Mouse (Mus musculus) embryonic facial prominence, embryonic 15.5 days (tissue): ENCODE measurements around the gene Sox5. TPM values are rescaled to one million over a fixed set of nuclear protein-coding genes. Genes with fewer than 3 reads are reported as not detected.

Experiments used
- ATAC-seq: fragments of 200-750 bp; cut with Nextera tagmentation; 2 replicates; pipeline ENCODE4 v1.8.0; 2017; ENCODE audit warnings: low read depth, moderate TSS enrichment; ENCODE audit not compliant: insufficient number of reproducible peaks, low FRiP score, low TSS enrichment
- H3K27ac ChIP-seq: fragments of 300-500 bp; sonication (generic); replicated peaks from 2 replicates; pipeline ENCODE4 v1.5.1; 2015; ENCODE audit warnings: mild to moderate bottlenecking, inconsistent platforms
- H3K27me3 ChIP-seq: fragments of 300-500 bp; sonication (generic); 2 replicates; pipeline ENCODE4 v1.6.1; 2015; ENCODE audit warnings: inconsistent platforms
- H3K36me3 ChIP-seq: fragments of 300-500 bp; sonication (generic); 2 replicates; pipeline ENCODE4 v1.6.1; 2015; ENCODE audit warnings: mild to moderate bottlenecking, inconsistent platforms
- H3K4me1 ChIP-seq: fragments of 300-500 bp; sonication (generic); 2 replicates; pipeline ENCODE4 v1.6.1; 2015; ENCODE audit warnings: inconsistent platforms
- H3K4me2 ChIP-seq: fragments of 300-500 bp; sonication (generic); replicated peaks from 2 replicates; pipeline ENCODE4 v1.6.1; 2015; ENCODE audit warnings: mild to moderate bottlenecking, inconsistent platforms
- H3K4me3 ChIP-seq: fragments of 300-500 bp; sonication (generic); replicated peaks from 2 replicates; pipeline ENCODE4 v1.5.1; 2015; ENCODE audit warnings: mild to moderate bottlenecking, inconsistent platforms
- H3K9ac ChIP-seq: fragments of 300-500 bp; sonication (generic); 2 replicates; pipeline ENCODE4 v1.6.1; 2015; ENCODE audit warnings: inconsistent platforms
- H3K9me3 ChIP-seq: fragments of 300-500 bp; sonication (generic); replicated peaks from 2 replicates; pipeline ENCODE4 v1.6.1; 2016; ENCODE audit warnings: inconsistent platforms
- WGBS: fragments of 180-500 bp; shearing (Covaris S2); methylation state at CpG from one replicate; pipeline ENCODE4 v1.1.7; 2015; 5-methylcytosine and 5-hydroxymethylcytosine counted together
- polyA plus RNA-seq: library from polyadenylated mRNA; unstranded; fragments of >200 nt; fragmentation: Nextera tagmentation; extraction: Ambion mirVana; gene quantifications from 2 replicates; pipeline ENCODE4 v1.2.1, GENCODE M21; 2015

Sox5 gene
- polyA plus RNA-seq, 1 experiment from 2014 or later = 20.5 TPM

DNA sequence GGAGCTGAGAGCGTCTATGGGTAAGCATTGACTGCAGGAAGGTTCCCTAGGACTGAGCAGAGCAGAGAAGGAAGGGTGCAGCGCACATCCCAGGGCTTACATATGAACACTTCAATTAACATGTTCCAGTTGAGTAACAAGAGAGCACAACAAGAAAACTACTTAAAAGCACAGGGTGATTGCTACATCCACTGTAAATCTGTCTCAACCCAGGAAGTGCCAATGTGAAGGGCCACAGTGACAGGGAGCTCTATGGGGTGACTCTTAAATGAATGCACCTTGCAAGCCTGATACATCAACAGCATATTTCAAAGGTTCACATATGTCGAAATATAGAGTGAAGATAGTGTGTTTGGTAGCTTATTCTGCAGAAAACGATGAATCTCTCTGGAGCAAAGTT is 880.9 kb downstream of the Sox5 start:
- no peaks in the 10 kb centered on the region for H3K27me3 ChIP-seq
- ATAC-seq = no peak
- no peak overlapping the region for H3K4me2 ChIP-seq
- WGBS = 92% methylated on average over 4 of the region's 4 CpGs
- no peak overlapping the region for H3K27ac ChIP-seq
- H3K36me3 ChIP-seq = no peaks in the 10 kb centered on the region
- no peak overlapping the region for H3K9ac ChIP-seq
- no peaks in the 10 kb centered on the region for H3K9me3 ChIP-seq
- H3K4me3 ChIP-seq = no peak overlapping the region
- H3K4me1 ChIP-seq = no peaks in the 10 kb centered on the region

DNA sequence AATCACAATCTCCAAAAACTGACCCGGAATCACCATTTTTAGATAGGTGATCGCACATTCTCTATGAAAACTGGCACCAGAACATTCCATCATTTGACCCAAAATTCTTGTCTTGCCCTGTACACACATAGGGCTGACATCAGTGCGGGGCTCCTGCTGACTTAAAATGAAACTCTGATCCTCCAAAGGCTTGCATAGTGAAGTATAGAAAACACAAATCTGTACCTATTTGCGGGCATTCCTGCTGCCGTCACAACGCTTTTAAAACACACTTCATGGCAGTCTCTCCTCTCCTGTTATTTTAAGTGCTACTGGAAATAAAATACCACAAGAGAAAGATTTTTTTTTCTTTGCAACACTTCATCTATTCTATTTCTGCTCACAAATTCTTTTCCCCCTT is 886.7 kb downstream of the Sox5 start:
- Histone ChIP-seq H3K27me3 (no peaks in the 10 kb centered on the region), H3K27ac (no peak overlapping the region), H3K4me2 (no peak overlapping the region), H3K4me3 (no peak overlapping the region), H3K4me1 (no peaks in the 10 kb centered on the region), H3K9me3 (no peaks in the 10 kb centered on the region), H3K9ac (no peak overlapping the region), H3K36me3 (no peaks in the 10 kb centered on the region)
- ATAC-seq = no peak
- 93% methylated on average over 6 of the region's 6 CpGs for WGBS

DNA sequence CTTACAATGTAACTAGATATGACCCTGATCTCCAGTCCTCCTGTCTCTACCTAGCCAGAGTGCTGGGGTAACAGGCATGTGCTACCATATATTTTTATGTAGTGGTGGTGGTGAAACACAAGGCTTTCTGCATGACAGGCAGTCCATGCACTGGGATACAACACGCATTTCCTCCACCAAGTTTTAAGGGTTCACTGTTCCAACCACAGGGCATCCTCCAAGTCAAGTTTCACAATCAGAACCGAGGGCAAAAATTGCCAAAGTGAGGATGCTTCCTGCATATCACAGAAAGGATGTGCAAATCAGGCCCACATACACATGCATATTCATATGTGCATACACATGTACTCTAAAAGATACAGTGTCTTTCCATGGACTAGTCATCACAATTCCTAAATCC is 888.9 kb downstream of the Sox5 start:
- H3K27me3 ChIP-seq = no peaks in the 10 kb centered on the region
- no peaks in the 10 kb centered on the region for H3K36me3 ChIP-seq
- no peak for ATAC-seq
- H3K4me2 ChIP-seq = no peak overlapping the region
- no peak overlapping the region for H3K4me3 ChIP-seq
- H3K27ac ChIP-seq = no peak overlapping the region
- H3K9me3 ChIP-seq = no peaks in the 10 kb centered on the region
- H3K9ac ChIP-seq = no peak overlapping the region
- H3K4me1 ChIP-seq = no peaks in the 10 kb centered on the region
- WGBS = 84% methylated on average over 2 of the region's 2 CpGs

DNA sequence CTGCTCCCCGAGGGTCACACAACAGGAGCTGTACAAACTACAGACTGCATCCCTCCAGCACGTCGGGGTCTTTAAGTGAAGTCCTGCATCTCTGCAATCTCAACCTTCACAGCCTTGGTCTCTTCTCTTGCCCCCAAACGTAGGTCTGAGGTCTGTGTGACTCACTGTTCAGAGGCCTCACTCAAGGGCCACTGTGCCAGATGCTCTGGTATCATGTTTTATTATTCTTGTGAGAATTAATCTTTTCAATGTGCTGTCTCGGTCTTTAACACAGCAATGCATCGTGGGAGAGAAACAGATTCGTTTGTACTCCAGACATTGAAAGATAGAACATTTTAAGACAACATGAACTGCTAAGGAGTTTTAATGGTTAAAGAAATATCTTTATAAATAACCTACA is 893.2 kb downstream of the Sox5 start:
- ATAC-seq = no peak
- H3K4me1 ChIP-seq = no peaks in the 10 kb centered on the region
- no peaks in the 10 kb centered on the region for H3K9me3 ChIP-seq
- H3K9ac ChIP-seq = no peak overlapping the region
- no peak overlapping the region for H3K4me3 ChIP-seq
- H3K27me3 ChIP-seq = no peaks in the 10 kb centered on the region
- H3K27ac ChIP-seq = no peak overlapping the region
- no peak overlapping the region for H3K4me2 ChIP-seq
- WGBS = 50% methylated on average over 7 of the region's 7 CpGs
- H3K36me3 ChIP-seq = no peaks in the 10 kb centered on the region

DNA sequence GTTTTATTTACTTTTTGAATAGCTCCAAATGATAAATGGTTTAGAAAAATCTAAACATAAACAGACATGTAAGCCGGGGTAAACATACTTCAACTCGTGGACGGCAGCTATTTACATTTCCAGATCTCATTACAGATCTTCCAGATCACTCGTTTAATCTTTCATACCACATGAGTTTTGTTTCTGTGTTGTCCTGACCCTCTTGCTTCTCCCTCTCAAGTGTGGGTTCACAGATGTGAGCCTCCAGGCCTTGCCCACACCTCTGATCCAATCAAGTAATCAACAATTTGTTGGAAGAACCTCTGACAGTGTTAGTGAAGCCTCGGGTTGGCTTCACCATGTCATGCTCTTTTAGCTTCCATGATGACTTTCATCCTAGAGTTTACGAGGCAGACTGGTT is 903.3 kb downstream of the Sox5 start:
- 64% methylated on average over 6 of the region's 6 CpGs for WGBS
- Histone ChIP-seq H3K4me3 (no peak overlapping the region), H3K4me1 (no peaks in the 10 kb centered on the region), H3K4me2 (no peak overlapping the region), H3K27ac (no peak overlapping the region), H3K27me3 (no peaks in the 10 kb centered on the region), H3K36me3 (no peaks in the 10 kb centered on the region), H3K9ac (no peak overlapping the region), H3K9me3 (no peaks in the 10 kb centered on the region)
- no peak for ATAC-seq

DNA sequence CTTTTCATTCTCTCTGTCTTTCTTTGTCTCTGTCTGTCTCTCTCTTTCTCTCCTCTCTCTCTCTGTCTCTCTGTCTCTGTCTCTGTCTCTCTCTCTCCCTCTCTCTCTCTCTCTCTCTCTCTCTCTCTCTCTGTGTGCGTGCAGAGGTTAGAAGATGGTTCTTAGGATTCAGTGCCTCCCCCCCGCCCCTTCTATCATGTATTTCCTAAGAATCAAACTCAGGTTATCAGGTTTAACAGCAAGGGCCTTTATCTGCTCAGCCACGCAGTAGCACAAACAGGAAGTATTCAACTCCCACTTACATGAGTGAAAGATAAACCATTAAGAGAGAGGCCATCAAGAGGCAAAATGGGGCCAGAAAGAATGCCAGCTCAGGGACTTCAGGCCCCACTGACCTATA is 913.0 kb downstream of the Sox5 start:
- Histone ChIP-seq H3K4me3 (no peak overlapping the region), H3K27me3 (peaks cover 8% of the 10 kb centered on the region; the same call in 1 of the 2 replicates), H3K9ac (no peak overlapping the region), H3K36me3 (no peaks in the 10 kb centered on the region), H3K27ac (no peak overlapping the region), H3K4me2 (no peak overlapping the region), H3K9me3 (no peaks in the 10 kb centered on the region), H3K4me1 (no peaks in the 10 kb centered on the region)
- 86% methylated on average over 3 of the region's 3 CpGs for WGBS
- no peak for ATAC-seq

DNA sequence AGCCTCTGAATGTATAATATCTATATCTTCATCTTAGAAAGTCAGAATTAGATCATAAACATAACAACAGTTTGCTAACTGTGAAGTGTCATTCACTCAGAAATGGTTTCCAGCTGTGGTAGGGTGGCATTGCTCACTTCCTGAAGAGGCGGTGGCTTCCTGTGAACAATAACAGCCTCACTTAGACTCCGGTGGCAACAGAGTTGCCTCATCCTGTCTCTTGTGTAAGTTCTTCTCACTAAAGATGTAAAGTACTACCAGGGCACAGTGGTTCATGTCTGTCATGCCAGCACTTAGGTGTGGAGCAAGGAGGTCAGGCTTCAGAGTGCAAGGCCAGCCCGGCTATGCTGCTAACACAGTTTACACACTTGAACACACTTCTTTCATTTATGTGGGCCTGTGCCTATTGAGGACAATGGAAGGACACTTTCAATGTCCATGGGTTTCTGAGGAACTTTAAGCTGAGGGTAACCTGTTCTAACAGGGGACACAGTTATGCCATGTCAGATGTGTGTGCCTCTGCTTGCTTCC is 913.6 kb downstream of the Sox5 start:
- WGBS = 63% methylated on average over 3 of the region's 3 CpGs
- Histone ChIP-seq H3K27me3 (peaks cover 8% of the 10 kb centered on the region; the same call in 1 of the 2 replicates), H3K4me3 (no peak overlapping the region), H3K4me2 (no peak overlapping the region), H3K4me1 (no peaks in the 10 kb centered on the region), H3K9ac (no peak overlapping the region), H3K36me3 (no peaks in the 10 kb centered on the region), H3K9me3 (no peaks in the 10 kb centered on the region), H3K27ac (no peak overlapping the region)
- ATAC-seq = no peak

DNA sequence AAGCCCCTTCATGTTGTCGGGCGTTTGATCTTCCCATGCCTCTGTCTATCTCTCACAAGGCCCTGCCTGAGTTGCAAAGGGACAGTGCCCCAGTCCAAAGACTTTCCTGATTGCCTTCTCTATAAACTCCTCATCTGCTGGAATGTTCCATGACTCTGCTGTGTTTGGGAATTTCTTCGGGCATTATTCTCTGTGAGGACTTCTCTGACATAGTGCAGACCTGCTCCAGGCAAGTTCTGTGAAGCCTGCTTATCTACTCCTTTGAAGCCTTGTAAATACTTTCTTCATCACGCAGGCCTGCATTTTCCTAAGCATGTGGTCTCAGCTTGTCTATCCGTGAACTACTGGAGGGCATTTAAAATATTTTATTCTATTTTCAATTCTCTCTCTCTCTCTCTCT is 914.7 kb downstream of the Sox5 start:
- no peaks in the 10 kb centered on the region for H3K36me3 ChIP-seq
- H3K9me3 ChIP-seq = no peaks in the 10 kb centered on the region
- H3K9ac ChIP-seq = no peak overlapping the region
- H3K4me1 ChIP-seq = no peaks in the 10 kb centered on the region
- ATAC-seq = no peak
- H3K4me3 ChIP-seq = no peak overlapping the region
- no peak overlapping the region for H3K27ac ChIP-seq
- WGBS = 52% methylated on average over 5 of the region's 5 CpGs
- peaks cover 8% of the 10 kb centered on the region; the same call in 1 of the 2 replicates for H3K27me3 ChIP-seq
- H3K4me2 ChIP-seq = no peak overlapping the region

DNA sequence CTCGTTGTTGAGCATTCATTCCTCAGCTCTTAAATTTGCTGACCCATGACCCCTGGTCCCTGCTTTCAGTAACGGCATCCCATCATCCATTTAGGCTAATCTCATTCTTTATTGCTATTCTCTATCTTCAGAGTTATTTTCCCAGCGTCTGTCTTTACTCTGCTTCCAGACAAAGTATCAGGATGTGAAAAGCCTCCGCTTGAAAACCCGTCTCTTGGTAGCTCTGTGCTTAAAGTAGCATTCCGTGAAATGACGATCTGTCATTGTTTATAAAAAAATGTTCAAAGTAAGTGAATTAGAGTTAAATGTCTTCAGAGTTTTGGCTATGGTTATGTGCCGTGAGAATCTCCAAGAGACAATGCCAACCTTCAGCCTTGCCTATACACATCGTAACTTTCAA is 915.2 kb downstream of the Sox5 start:
- Histone ChIP-seq H3K9me3 (no peaks in the 10 kb centered on the region), H3K4me3 (no peak overlapping the region), H3K4me1 (no peaks in the 10 kb centered on the region), H3K36me3 (no peaks in the 10 kb centered on the region), H3K4me2 (no peak overlapping the region), H3K27me3 (peaks cover 9% of the 10 kb centered on the region; the same call in 1 of the 2 replicates), H3K27ac (no peak overlapping the region), H3K9ac (no peak overlapping the region)
- 52% methylated on average over 9 of the region's 9 CpGs for WGBS
- no peak for ATAC-seq

DNA sequence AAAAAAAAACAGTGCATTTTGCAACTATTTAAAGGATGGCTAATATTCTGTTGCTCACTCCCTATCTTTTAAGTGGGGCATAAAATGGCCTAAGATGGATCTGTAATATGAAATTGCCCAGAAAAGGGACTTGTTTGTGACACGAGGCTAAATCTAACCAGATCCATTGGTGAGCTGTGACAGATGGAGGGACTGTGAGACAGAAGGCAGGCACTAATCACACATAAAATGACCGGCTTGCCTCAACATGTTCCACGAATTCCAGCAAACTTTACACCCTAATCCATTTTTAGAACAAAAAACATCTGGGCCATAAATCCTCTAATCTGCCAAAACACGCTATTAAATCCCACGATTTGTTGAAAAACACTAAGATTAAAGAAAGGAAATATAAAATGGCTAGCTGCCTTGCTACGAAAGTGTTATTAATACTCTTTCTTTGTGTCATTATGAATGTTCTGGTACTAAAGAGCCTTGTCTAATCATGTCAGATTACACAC is 919.1 kb downstream of the Sox5 start:
- Histone ChIP-seq H3K9ac (no peak overlapping the region), H3K27me3 (peaks cover 27% of the 10 kb centered on the region)
- 28% methylated on average over 6 of the region's 6 CpGs for WGBS

DNA sequence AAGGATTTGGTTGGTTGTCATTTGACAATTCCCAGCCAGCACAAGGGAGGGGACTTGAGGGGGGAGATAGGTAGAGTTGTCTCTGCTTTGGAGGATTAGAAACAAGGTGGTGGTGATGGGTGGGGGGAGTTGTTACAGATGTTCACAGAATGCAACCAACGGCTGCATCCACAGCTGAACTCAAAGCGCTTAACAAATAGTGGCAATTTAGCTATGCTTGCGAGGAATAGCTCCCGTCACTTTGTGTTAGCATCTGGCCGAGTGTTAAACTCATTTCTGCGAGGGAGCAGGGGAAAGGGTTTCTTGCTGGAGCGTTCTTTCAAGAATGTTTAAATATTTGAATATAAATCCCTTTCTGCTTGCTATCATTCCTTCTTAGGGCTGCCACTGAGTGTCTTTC is 921.7 kb downstream of the Sox5 start:
- Histone ChIP-seq H3K4me2 (no peak overlapping the region), H3K9me3 (no peaks in the 10 kb centered on the region), H3K36me3 (no peaks in the 10 kb centered on the region), H3K27me3 (peaks cover 42% of the 10 kb centered on the region), H3K4me1 (0 out of 2 replicates have a peak, but pooled peaks cover 8% of the 10 kb centered on the region), H3K4me3 (no peak overlapping the region), H3K9ac (no peak overlapping the region), H3K27ac (no peak overlapping the region)
- ATAC-seq = no peak
- 37% methylated on average over 7 of the region's 7 CpGs for WGBS

More for the DNA sequence above, 919.1 kb downstream of the Sox5 start:
- no peak overlapping the region for H3K4me2 ChIP-seq
- no peak overlapping the region for H3K27ac ChIP-seq
- H3K4me3 ChIP-seq = no peak overlapping the region
- 0 out of 2 replicates have a peak, but pooled peaks cover 8% of the 10 kb centered on the region for H3K4me1 ChIP-seq
- ATAC-seq = no peak
- H3K36me3 ChIP-seq = no peaks in the 10 kb centered on the region
- H3K9me3 ChIP-seq = no peaks in the 10 kb centered on the region

DNA sequence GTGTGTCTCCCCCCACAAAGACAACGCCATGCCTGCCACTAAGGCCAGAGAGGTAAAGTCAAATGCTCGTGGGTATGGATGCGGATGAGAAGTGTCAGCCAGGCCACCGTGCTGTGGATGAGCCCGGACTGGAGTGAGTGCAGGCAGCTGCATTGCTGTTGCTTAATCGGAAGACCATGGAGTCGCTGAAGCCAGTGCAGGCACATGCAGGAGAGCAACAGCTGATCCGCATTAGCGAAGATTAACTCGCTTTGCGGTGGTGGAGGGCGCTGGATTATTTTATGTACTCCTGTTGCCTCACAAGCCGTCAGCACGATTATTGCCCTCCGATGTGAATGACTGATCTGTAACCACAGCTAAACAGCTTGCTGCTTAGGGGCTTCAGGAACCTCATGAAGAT is 922.2 kb downstream of the Sox5 start:
- Histone ChIP-seq H3K9me3 (no peaks in the 10 kb centered on the region), H3K27me3 (peaks cover 41% of the 10 kb centered on the region), H3K36me3 (no peaks in the 10 kb centered on the region), H3K27ac (no peak overlapping the region), H3K9ac (no peak overlapping the region), H3K4me1 (0 out of 2 replicates have a peak, but pooled peaks cover 8% of the 10 kb centered on the region), H3K4me3 (no peak overlapping the region), H3K4me2 (no peak overlapping the region)
- no peak for ATAC-seq
- WGBS = 33% methylated on average over 15 of the region's 15 CpGs
